Mouse (Mus musculus): Measurements from ENCODE around the gene Hist4h4.

- TF ChIP-seq CTCF (IDR thresholded peaks at IDR 0.05; ENCODE audit: extremely low read depth, insufficient read length, insufficient replicate concordance, low read depth, low read length) (no peak), POLR2A (IDR thresholded peaks at IDR 0.05; ENCODE audit: low read depth, low read length) (no peak)
These were observed 12.6 kb upstream of the Hist4h4 start for GRCm38 (mm10) chr6:136816826-136817225.
